Mouse (Mus musculus) cerebellum, adult 18-20 months (tissue): ENCODE results near the gene Acp6.

Experiments
- DNase-seq, 2 experiments: peaks; one replicate each; pipeline ENCODE4 v3.0.0; 2021

The Acp6 gene

DNA sequence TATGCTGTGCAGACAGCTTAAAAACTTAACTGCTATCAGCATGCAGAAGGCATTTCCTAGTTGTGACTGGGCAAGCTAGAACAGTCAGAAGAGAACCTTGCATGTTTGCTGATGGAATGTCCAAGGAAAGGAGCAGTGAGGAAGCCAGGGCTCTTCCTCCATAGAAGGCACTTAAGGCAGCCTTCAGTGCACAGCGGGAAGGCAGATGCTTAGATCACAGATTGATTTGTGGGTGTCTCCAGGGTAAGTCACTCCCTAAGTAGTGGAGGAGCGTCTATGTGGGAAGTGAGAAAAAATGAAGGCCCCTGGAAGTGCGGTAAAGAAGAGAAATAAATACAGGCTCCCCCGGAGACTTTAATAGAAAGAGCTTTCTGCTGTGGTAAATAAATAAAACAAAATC is 40.7 kb downstream of the Acp6 start:
- DNase-seq = no peak

DNA sequence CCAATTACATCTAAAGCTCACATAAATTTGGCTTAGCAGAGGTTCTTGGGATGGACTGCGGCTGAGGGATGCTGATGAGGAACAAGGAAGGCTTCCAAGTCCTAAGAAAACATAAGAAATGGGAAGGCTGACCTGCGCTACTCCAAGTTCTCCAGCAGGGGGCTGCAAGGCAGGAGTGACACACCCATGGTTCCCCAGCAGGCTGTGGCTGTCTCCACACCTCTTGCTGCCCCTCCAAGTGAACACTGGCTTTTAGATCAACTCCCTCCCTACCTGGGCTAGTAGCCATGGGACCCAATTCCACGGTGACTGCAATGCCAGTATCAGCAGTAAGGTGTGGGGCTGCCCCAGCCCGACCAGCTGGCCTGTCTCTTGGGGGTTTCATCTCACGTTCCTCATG is 43.4 kb downstream of the Acp6 start:
- DNase-seq = peak; percentile 62 to 69

DNA sequence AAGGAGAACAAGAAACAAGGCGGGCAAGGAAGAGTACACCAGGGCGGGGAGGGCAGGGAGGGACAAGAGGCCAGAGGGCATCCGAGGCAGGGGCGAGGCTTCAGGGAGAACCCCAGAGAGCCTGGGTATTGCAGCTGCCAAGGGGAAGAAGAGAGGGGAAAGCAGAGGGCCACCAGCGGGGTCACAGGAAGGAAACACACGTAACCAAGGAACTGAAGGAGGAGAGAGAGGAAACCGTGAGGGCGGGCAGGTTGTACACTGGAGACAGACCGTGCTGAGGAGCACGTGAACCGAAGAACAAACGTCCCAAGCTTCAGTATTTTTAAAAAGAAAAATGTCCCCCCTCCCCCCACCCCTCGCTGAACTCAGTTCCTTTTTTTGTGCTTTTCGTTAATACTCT is 45.3 kb downstream of the Acp6 start:
- DNase-seq = no peak

DNA sequence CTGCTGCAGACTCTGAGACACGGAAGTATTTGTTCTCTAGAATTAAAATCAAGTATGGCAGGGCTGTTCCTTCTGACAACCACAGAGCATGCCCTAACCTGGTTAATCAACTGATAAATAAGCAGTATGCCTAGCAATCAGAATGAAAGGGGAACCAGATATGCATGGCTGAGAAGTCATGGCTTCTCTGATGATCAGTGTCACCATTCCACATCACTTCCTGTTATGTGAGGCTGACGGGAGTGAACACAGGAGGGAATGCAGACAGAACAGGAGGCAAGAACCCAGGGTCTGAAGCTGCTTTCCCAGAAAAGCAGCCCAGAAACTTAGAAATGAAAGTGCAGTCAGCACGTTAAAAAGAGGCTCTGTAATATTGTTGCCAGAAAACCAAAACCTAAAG is 47.9 kb downstream of the Acp6 start:
- DNase-seq = no peak

DNA sequence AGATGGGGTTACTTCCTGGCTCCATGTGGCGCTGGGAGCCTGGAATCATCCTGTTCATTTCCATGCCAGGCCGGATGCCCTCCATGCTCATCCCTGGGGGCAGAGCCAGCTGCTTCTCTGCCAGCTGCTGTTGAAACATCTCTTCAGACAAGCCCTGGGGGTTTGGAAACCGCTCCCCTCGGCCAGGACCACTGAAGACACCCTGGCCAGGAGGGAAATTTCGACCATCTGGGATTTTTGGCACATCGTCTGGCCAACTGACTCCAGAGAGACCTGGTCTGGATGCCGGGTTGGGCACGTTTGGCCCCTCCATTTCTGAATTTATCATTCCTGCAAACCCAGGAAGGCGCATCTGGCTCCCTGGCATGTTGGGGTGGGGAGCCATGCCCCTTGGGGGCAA is 50.8 kb downstream of the Acp6 start:
- DNase-seq = peak; percentile 31 to 34

DNA sequence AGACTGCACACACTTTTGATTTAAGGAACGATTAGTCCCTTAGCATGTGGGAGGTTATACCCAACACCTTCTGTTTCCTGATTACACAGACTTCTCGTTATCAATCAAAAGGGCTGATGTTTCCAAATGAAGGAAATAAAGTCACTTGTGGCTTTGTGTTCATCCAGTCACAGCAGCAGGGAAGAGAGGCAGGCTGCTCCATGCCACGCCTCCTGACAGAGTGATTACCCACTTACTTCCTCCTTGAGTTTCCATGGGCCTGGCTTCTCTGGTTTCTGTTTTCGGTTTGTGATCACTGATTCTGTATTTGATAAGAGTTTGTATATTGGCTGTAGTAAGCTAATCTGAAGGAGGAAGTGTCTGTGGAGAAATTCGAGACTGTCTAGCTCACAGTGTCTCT is 52.6 kb downstream of the Acp6 start:
- no peak for DNase-seq

DNA sequence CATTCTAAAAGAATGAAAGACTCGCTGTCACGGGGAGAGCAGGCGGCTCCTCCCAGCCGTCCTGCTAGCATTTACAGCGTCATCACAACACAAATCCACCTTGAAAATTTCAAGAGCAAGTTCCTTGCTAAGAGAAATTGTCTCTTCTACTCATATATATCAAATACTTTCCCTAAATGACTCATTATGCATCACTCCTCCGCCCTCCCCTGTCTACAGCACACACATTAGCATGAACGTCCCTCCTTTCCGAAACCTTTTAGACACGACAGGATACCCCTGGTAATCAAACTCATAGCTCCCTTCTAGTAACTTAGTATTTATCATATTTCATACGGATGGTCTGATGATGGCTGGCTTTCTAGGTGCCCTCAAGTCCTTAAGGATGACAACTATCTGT is 55.3 kb downstream of the Acp6 start:
- no peak for DNase-seq

DNA sequence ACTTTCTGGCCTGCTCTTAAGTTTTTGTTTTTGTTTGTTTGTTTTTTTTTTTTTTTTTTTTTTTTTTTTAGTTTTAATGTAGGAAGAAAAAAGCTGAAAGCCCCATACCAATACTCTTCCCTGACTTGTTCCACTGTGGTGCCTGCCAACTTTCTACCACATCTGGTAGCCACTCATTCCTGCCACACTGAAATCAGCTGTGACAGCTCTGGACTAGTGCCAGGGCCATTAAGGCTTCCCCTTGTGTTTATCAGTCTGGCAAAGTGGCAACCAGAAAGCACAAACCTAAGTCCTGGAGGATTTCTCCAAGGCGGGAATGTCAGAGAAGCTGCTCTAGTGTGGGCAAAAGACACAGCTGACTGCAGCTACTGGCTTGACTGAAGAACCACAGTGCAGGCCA is 55.9 kb downstream of the Acp6 start:
- DNase-seq = no peak

DNA sequence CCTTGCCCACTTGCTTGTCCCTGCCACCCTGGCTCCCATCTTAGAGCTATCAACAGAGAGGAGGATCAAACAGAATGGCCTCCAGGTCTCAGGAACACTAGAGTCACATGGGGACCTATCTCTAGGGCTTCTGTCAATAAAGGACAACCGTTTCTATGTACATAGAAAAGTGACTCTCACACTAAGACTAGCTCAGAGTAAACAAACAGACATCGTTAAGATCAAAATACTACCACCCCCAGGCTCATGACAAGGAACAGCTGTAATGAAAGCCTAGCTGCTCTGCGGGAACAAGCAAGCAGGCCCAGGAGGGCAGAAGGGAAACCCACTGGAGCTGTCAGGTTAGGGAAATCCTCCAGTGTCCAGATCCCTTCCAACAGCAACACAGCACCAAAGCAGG is 56.9 kb downstream of the Acp6 start:
- DNase-seq = no peak

DNA sequence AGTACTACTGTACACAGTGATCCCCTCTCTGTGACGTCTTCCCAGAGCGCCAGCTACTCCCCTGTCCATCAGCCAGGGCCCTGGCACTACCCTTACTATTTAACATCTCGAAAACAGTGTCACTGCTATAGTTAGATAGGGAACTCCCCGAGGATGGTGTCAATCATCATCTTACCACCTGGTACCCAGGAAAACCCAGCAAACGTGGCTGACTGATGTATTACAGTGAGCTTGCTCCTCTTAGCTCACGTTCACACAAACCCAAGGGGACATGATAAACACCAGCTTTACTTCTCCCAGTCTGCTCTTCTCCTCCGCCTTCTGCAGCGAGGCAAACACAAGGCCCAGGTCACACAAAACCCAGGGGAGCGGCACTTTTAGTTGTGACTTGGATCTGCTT is 64.7 kb downstream of the Acp6 start:
- DNase-seq = no peak

DNA sequence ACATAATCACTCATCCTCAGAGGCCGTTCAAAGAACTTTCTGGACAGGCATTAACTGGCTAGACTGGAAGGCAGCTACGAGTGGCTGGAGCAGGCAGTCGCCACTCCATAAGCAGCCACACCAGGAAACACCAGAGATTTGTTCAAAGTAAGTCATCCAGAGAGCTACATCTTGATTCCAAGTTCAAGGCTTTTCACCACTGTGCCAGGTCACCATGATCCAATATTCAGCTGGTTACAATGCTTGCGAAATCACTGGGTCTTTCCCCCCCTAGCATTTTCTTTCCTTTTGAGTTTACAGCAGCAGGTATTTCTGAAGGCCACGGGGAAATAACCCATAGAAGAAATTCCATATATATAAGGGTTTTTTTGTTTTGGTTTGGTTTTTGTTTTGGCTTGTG is 66.7 kb downstream of the Acp6 start:
- DNase-seq = no peak

DNA sequence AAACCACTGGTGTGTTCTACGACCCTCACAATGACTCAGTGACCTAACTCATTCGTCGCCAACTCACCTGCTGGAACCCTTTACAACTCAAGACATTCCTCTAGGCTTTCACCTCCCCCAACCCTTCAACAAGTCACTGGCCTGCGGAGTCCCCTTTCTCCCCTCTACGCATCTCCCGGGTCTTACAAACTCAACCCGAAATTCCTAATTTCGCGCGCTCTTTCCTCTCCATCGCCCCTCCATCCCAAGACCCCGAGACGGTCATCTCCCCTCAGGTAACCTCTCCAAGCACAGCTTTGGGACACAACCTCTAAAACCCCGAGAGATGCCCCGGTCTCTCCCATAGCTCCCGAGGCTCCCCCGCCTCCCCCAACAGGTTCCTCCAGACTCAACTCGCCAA is 68.1 kb downstream of the Acp6 start:
- DNase-seq = no peak
